Mouse (Mus musculus) liver, embryonic 14.5 days (tissue): ENCODE data around the gene Hirip3. TPM values are rescaled to one million over a fixed set of nuclear protein-coding genes. Genes with fewer than 3 reads are reported as not detected.

Experiments used
- ATAC-seq: fragments of 200-750 bp; cut with Nextera tagmentation; 2 replicates; pipeline ENCODE4 v1.8.0; 2017; ENCODE audit warnings: moderate number of reproducible peaks, mild to moderate bottlenecking, moderate library complexity; ENCODE audit not compliant: insufficient read depth
- DNase-seq, 3 experiments: peaks; one replicate each; pipeline ENCODE4 v3.0.0-alpha.2; 2012 to 2013; ENCODE audit warnings: low read depth in 3 of 3, low spot score in 3 of 3
- H3K27ac ChIP-seq: fragments of 300-500 bp; sonication (generic); 2 replicates; pipeline ENCODE4 v1.5.1; 2014; ENCODE audit warnings: moderate library complexity, mild to moderate bottlenecking, control low read depth, inconsistent platforms
- H3K27me3 ChIP-seq: fragments of 300-500 bp; sonication (generic); 2 replicates; pipeline ENCODE4 v1.6.1; 2014; ENCODE audit warnings: mild to moderate bottlenecking, low read length, moderate library complexity; ENCODE audit not compliant: control insufficient read depth, insufficient read depth
- H3K36me3 ChIP-seq: fragments of 300-500 bp; sonication (generic); replicated peaks from 2 replicates; pipeline ENCODE4 v1.6.1; 2014; ENCODE audit warnings: low read depth; ENCODE audit not compliant: control insufficient read depth, insufficient read depth
- H3K4me1 ChIP-seq, 2 experiments: fragments of 200-500 bp in 1 of 2; fragments of 300-500 bp in 1 of 2; sonication (generic) in 1 of 2; replicated peaks; 2 replicates each; pipeline ENCODE4 v1.6.1; 2012 to 2014; ENCODE audit warnings: antibody characterized with exemption in 1 of 2, inconsistent platforms in 1 of 2, low read length in 1 of 2; ENCODE audit not compliant: control insufficient read depth in 2 of 2, insufficient read depth in 2 of 2
- H3K4me2 ChIP-seq: fragments of 300-500 bp; sonication (generic); 2 replicates; pipeline ENCODE4 v1.6.1; 2014; ENCODE audit warnings: low read depth, mild to moderate bottlenecking, control low read depth, moderate library complexity
- H3K4me3 ChIP-seq, 2 experiments: fragments of 200-500 bp in 1 of 2; fragments of 300-500 bp in 1 of 2; sonication (generic) in 1 of 2; 2 replicates each; pipeline ENCODE4 v1.5.1; 2012 to 2014; ENCODE audit warnings: low read depth in 2 of 2, low read length in 2 of 2, mild to moderate bottlenecking in 2 of 2, control low read depth in 1 of 2, inconsistent platforms in 1 of 2, moderate library complexity in 1 of 2; ENCODE audit not compliant: insufficient read depth in 1 of 2
- H3K9ac ChIP-seq: fragments of 300-500 bp; sonication (generic); replicated peaks from 2 replicates; pipeline ENCODE4 v1.6.1; 2014; ENCODE audit warnings: mild to moderate bottlenecking, control low read depth, moderate library complexity
- H3K9me3 ChIP-seq: fragments of 300-500 bp; sonication (generic); 2 replicates; pipeline ENCODE4 v1.6.1; 2016; ENCODE audit warnings: low read length, mixed read lengths; ENCODE audit not compliant: control insufficient read depth
- CTCF ChIP-seq: IDR thresholded peaks from 2 replicates; pipeline ENCODE4 v1.5.1; 2016; ENCODE audit warnings: antibody characterized with exemption, low read depth, control low read depth
- EP300 ChIP-seq: IDR thresholded peaks from 2 replicates; pipeline ENCODE4 v1.6.1; 2016; ENCODE audit warnings: antibody characterized with exemption, low read depth
- WGBS: fragments of 180-500 bp; shearing (Covaris S2); extraction: QIAGEN DNeasy Blood & Tissue Kit; methylation state at CpG from one replicate; pipeline ENCODE4 v1.1.7; 2014; ENCODE audit not compliant: insufficient replicate concordance; 5-methylcytosine and 5-hydroxymethylcytosine counted together
- polyA plus RNA-seq, 2 experiments: library from polyadenylated mRNA; depleted of rRNA in 1 of 2; stranded (reverse) in 1 of 2; unstranded in 1 of 2; fragments of >200 nt; fragmentation: Nextera tagmentation in 1 of 2; extraction: Ambion mirVana in 1 of 2; gene quantifications; 2 replicates each; pipeline versions ENCODE4 v1.2.1 to v1.2.3; 2012 to 2014

Hirip3 gene
- polyA plus RNA-seq, 2 experiments, result 5.2 to 58.1 TPM

DNA sequence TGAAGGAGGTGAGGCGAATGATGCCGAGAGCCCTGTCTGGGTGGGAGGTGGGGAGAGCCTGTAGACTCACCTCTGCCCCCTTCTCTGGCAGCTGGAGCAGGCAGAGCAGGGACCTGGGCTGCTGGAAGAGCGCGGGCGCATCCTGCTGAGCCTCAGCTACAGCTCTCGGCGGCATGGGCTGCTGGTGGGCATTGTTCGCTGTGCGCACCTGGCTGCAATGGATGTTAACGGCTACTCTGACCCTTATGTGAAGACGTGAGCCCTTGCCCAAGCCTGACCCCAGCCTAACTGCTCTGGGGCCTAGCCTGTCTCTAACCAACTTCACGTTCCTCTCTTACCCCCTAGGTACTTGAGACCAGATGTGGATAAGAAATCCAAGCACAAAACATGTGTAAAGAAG is 10.6 kb upstream of the Hirip3 start:
- H3K4me1 ChIP-seq, result no peaks in the 10 kb centered on the region
- no peaks in the 10 kb centered on the region for H3K9me3 ChIP-seq
- peaks cover 37% of the 10 kb centered on the region for H3K27me3 ChIP-seq
- ATAC-seq, result no peak
- H3K27ac ChIP-seq, result no peak overlapping the region
- no peak overlapping the region for H3K9ac ChIP-seq
- DNase-seq, result no peak
- no peak for TF ChIP-seq CTCF
- no peak for TF ChIP-seq EP300
- no peak overlapping the region for H3K4me3 ChIP-seq
- no peak overlapping the region for H3K4me2 ChIP-seq
- 60% methylated on average over 12 of the region's 12 CpGs for WGBS
- H3K36me3 ChIP-seq, result peaks cover 20% of the 10 kb centered on the region

DNA sequence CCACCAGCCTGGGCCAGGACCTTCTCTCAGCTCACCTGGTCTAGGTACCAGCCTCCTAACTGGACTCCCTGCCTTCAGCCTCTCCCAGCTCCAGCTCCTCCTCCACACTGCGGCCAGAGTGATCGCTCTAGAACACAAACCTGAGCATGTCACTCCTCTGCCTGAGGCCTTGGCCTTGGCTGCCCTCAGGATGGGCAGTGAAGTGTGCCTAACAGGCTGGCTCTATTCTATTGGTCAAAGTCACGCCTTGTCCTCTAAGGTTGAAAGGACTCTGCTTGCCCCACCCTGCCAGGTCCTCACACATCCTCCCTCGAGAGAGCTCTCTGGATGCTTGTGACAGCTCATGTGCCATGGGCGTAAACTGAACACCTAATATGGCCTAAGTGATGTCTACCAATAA is 8.3 kb upstream of the Hirip3 start:
- Histone ChIP-seq H3K4me2 (no peak overlapping the region), H3K27me3 (peaks cover 15% of the 10 kb centered on the region), H3K4me3 (no peak overlapping the region), H3K4me1 (no peaks in the 10 kb centered on the region), H3K9me3 (no peaks in the 10 kb centered on the region), H3K27ac (no peak overlapping the region), H3K9ac (no peak overlapping the region), H3K36me3 (peaks cover 28% of the 10 kb centered on the region)
- DNase-seq (no peak), ATAC-seq (no peak)
- WGBS, result 65% methylated on average over 5 of the region's 5 CpGs
- no peak for TF ChIP-seq CTCF
- TF ChIP-seq EP300, result no peak

DNA sequence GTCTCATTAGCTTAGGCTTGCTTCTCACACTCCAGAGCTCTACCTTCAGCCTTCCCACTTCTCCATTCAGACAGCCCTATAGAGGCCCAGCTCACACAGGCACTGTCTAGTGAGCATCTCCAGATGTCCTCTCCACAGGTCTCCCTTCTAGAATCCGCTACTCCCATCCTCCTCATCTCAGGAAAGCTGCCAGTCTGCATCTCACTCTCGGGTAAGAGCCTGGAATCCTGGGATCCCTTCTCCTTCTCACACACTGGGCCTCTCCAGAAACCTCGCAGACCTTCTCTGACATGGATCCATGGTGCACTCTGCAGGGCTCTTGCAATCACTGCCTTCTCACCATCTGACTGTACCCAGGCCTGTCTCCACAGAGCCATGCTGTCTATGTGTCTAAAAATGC is 6.1 kb upstream of the Hirip3 start:
- no peak overlapping the region for H3K9ac ChIP-seq
- H3K9me3 ChIP-seq, result no peaks in the 10 kb centered on the region
- H3K27ac ChIP-seq, result no peak overlapping the region
- no peaks in the 10 kb centered on the region for H3K27me3 ChIP-seq
- peaks cover 34% of the 10 kb centered on the region for H3K36me3 ChIP-seq
- no peak overlapping the region for H3K4me2 ChIP-seq
- WGBS, result 80% methylated on average over 3 of the region's 3 CpGs
- ATAC-seq (no peak), DNase-seq (no peak)
- no peak for TF ChIP-seq CTCF
- TF ChIP-seq EP300, result no peak
- no peaks in the 10 kb centered on the region for H3K4me1 ChIP-seq
- no peak overlapping the region for H3K4me3 ChIP-seq

DNA sequence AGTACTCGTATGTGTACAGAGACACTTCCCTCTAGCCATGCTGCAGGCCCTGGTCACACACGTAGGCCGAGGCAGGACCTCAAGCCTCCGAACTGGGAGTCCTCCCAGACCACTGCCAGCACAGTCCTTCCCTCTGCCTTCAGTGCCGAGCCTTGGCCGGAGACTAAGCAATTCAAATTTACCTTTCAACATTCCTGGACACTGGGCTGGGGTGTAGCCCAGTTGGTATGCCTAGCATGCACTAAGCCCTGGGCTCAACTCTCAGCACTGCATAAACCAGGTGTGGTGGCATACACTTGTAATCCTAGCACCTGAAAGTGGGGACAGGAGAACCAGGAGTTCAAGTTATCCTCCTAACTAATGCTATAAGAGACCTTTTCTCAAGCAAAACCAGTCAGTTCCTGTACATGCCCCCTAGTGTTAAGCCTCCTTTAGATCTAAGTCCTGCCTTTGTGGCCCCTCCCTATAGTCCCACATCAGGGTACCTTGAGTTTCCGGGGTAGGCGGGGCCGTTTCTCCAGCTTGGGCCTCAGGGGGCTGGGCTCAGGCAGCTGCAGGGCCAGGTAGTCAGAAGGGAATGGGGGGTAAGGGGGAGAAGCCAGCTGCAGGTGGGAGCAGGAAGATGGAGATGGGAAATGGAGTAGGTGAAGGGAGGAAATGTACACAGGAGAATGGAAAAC is 4.9 kb upstream of the Hirip3 start:
- WGBS, result 71% methylated on average over 9 of the region's 9 CpGs
- H3K4me3 ChIP-seq, result no peak overlapping the region
- peaks cover 34% of the 10 kb centered on the region for H3K36me3 ChIP-seq
- TF ChIP-seq EP300, result no peak
- TF ChIP-seq CTCF, result no peak
- H3K4me1 ChIP-seq, result peaks cover 4 to 6% of the 10 kb centered on the region in 2 experiments; a peak in 3 of 4 replicates
- H3K9me3 ChIP-seq, result no peaks in the 10 kb centered on the region
- H3K4me2 ChIP-seq, result no peak overlapping the region
- DNase-seq (no peak), ATAC-seq (no peak)
- no peak overlapping the region for H3K27ac ChIP-seq
- no peaks in the 10 kb centered on the region for H3K27me3 ChIP-seq
- H3K9ac ChIP-seq, result no peak overlapping the region

DNA sequence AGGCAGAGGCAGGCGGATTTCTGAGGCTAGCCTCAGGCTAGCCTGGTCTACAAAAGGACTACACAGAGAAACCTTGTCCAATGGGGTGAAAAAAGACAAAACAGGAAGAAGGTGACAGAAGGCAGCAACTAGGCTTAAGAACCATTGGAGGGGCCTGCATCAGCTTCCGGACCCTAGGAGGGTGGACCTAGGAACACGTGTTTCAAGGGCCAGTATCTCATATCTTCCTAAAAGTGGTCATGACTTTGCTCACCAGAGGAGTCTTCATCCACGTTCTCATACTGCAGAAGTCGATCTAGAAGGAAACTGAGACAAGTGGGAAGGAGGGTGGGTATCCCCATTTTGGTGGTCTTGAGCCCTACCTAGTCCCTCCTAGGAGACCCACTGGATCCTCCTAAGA is 785 bp upstream of the Hirip3 start:
- Histone ChIP-seq H3K27ac (peak overlapping the region; percentile 50), H3K4me3 (peak overlapping the region; percentile 80 to 95), H3K9me3 (no peaks in the 10 kb centered on the region), H3K27me3 (no peaks in the 10 kb centered on the region), H3K9ac (peak overlapping the region; percentile 83), H3K4me2 (peak overlapping the region; percentile 99), H3K4me1 (peaks cover 14 to 20% of the 10 kb centered on the region in 2 experiments), H3K36me3 (peaks cover 30% of the 10 kb centered on the region)
- ATAC-seq (no peak), DNase-seq (peak in 1 of 3 experiments; percentile 16)
- WGBS, result 29% methylated on average over 5 of the region's 5 CpGs
- TF ChIP-seq EP300, result no peak
- TF ChIP-seq CTCF, result no peak
